Mouse (Mus musculus) 416B (cell line): ENCODE data around the gene Rufy4.

Experiments
- DNase-seq: peaks from one replicate; pipeline ENCODE4 v3.0.0; 2011; ENCODE audit warnings: low read depth

Rufy4 gene

DNA sequence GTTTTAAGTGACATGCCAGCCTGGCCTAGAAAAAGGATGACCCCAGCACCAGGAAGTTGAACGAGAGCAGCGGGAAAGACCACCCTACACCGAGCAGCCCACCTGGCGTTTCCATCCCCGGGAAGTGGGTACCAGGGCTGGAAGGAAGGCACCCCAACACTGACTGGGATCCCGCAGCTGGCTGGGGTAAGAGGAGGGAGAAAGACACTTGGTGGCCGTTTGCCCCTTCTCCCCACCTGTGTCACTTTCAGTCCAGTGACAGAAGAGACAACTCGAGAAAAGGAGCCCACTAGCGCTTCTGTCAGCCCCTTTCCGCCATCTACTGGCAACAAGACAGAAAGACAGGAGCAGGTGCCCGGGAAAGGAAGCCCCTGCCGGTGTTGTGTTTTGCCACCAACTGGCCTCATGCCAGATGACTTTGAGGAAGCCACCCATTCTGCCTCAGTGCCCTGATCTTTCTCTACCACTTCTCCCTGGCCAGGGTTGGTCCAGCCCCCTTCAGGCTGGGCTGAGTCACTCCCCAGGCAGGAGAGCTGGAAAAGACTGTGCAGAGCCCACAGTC lies at the start of gene Rufy4:
TSS of gene Rufy4 (plus strand) at position 551 of the 562 bp plus-strand sequence.
- DNase-seq: peak; percentile 96

DNA sequence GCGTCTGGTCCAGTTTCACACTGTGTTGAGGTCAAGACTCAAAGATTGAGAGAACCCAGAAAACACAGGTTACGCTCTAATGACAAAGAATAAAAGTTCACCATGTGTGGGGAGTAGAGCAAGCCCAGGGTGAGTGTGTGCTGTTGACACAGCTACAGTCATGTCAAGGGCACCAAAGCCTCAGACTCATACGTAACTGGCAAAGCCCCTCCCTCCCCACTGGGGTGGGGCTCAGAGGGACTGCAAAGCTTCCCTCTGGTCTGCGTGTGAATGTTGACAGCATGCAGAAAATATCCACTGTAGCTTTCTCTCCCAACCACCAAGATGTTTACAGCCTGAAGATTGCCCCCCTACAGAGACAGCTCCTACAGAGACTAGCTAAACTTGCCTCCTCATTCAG lies 49.1 kb upstream of the Rufy4 start:
- no peak for DNase-seq

DNA sequence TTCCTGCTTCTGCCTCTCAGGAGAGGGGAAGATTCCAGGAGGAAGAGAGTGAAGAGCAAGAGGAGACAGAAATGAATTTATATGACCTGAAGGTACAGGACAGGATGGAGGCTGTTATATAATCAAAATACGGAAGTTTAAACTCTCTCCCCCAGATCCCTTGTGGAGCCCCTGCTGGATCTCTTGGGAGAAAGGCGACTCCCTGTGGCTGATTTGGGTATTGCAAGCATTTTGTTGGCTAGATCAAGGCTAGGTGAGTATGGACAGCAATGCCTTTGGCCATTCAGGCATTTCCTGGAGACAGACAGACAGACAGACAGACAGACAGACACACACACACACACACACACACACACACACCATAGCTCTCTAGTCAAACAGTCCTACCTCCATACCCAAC lies 48.0 kb upstream of the Rufy4 start:
- DNase-seq: peak; percentile 81

DNA sequence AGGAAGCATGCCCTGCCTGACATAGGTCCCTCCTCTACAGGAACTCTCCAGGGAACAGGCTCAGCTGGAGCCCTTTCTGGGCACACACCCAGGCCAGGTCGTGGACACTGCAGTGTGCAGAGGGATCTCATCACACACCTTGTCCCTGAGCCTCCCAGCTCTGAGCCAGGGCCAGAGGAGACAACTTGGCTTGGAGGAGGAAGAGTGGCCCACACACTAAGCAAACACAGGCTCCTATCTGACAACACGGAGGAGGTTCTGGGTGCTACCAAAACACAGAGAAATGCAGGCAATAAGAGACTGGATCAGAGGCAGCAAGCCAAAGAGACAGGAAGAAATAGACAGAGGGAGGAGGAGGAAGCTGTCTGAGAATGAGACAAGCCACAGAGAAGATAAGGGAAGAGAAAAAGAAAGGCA lies 43.8 kb upstream of the Rufy4 start:
- DNase-seq: peak; percentile 40

DNA sequence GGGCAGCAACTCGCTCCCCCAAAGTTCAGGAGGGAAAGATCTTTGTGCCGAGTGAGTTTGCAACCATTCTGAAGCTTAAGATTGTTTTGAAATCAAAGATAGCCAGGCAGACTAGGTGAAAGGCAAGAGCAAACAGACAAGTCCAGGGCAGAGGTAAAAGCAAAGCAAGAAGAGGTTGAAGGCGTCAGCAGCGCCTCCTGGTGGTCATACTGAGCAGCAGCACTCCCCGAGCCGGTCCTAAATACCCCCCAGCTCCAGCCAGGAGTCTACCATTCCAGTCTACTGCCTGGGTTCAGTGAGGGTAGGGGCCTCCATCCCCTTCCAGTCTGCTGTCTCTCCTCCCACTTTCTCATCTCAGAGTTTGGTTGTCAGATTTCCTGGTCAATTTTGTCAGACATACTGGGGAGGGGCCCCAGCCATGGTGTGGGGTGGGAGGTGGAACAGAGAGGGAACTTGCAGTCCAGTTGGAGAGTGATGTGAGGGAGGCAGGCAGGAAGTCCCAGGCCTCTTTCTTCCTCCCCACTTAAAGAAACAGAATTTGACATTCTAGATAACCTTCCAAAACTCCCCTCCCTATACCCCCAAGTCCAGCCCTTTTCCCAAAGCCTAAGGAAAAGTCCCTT lies 42.4 kb upstream of the Rufy4 start:
- peak; percentile 69 for DNase-seq

DNA sequence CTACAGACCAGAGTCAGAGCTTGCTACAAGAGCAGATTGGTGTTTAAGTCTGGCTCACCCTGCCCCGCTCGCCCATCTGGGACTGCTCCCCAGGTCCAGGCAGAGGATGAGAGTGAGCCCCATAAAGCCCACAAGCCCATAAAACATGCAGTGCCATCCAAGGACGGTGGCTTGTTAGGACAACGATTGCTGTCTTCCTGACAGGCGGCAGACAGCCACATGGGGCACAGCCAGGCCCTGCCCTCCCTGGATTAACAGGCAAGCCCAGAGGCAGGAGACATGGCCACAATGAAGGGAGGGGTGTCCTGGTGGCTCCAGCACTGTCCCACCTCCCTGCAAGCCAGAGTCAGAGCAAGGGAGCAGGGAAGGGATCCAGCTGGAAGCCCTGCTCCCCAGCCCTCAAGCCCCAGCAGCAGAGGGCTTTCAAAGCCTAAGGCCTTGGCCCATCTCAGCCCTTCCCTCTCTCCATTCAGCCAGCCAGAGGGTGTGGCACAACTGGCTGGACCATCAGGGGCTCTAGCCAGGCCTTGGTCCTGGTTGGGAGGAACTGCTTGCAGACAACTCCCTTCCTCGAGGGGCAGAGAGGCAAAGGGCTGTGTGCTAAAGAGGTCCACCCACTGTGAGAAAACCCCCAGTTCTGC lies 41.2 kb upstream of the Rufy4 start:
- DNase-seq: no peak

DNA sequence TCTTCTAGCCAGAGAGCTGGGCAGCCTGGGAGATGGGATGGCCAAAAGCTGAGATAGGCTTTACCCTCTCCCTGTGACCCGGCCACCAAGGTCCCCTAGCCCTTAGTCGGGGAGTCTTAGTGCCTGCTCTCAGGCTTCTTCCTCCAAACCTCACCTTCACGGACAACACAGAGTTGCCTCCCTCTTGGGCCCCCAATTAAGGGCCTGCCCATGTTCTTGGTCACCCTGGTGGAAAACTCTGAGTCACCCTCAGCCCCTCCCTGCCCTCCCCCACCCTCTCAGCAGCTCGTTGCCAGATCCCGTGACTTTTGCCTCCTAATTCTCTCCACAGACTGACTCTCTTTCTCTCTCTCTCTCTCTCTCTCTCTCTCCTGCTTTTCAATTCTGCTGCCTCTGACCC lies 40.6 kb upstream of the Rufy4 start:
- DNase-seq: peak; percentile 55

DNA sequence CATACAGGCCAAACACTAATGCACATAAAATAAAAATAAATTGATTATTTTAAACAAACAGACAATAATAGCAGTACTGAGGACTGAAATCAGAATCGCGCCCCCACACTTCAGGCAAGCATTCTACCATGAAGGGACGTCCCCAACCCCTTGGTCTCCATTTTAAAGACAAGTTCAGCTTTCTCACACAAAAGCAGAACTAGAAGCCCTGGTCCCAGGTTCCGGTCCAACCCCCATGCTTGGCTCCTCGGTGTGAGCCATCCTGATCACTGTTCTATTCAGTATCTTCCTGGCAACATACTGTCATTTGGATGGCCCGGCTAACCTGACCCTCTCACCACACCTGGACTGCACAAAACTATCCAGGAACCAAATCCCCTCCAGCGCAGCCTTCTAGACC lies 39.8 kb upstream of the Rufy4 start:
- no peak for DNase-seq

DNA sequence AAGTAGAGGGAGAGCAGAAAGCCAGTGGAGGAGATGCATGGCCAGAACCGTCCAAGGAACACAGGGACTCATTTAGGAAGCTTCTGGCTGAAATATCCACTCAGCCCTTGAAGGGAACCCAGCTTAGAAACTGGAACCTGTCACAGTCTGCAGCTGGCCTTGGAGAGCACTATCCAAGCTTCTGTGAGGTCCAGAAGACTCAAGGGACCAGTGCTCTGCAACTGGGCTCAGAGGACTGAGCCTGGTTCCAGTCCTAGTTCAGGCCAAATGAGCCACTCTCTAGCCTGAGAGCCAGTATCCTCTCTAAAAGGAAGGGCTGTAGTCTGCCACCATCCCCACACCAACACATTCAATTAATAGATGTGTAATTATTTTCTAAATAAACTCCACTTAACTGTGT lies 36.8 kb upstream of the Rufy4 start:
- no peak for DNase-seq

DNA sequence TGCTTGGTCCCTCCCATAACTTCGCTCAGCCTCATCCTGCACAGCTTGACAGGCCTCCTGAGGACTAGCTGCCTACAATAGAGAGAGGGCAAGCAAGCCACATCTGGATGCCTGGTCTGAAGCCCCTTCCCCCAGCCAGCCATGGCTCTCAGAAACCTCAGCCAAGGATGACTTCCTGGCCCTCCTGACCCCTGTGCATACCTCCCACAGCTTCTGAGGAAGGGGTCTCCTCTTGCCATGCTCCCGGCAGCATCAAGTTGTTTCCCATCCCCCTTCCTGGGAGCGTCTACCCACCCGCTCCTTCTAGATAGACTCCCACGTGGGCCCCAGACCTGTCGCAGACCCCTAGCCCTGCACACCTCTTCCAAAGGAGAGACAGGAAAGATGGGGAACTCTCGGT lies 35.0 kb upstream of the Rufy4 start:
- no peak for DNase-seq

DNA sequence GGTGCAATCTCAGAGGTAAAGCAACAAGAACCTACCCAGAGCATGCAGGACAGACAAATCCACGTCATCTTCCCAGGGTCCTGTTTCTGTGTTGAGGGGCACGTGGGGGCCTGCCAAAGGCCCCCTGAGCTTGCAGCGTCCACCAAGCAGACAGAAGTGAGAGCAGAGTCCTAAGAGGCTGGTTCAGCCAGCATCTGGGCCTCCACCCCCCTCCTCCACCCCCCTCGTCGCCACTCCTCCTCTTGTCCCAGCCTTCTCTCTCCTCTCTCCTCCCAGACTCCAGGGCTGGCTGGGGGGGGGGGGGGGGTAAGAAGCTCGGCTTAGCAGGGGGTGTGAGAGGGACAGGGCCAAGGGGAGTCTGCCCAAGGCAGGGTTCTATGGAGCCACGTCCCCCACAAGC lies 34.2 kb upstream of the Rufy4 start:
- no peak for DNase-seq

DNA sequence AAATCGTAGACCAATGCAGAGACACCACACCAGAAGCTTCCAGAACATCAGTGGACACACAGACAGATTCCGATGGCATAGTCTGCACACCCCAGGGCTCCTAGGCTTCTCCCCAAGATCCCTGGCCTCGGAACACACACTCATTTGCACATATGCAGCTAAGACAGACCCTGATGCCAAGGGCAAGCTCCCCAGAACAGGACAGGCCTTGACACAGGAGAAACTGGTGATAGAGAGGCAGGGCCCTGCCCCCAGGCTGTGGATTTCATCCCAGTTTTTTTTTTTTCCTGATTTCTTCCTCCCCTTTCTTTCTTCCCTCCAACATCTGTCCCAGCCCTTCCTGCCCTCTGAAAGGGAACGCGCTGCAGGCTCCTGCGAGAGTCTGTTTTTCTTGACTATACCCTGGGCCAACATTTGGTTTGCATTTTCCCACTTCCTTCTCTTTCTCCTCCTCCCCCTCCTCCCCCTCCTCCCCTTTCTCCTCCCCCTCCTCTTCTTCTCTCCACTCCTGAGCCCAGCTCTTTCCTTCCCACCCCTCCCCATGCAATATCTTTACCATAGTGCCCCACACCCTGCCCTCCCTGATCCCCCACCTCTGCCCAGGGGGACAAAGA lies 33.6 kb upstream of the Rufy4 start:
- no peak for DNase-seq

DNA sequence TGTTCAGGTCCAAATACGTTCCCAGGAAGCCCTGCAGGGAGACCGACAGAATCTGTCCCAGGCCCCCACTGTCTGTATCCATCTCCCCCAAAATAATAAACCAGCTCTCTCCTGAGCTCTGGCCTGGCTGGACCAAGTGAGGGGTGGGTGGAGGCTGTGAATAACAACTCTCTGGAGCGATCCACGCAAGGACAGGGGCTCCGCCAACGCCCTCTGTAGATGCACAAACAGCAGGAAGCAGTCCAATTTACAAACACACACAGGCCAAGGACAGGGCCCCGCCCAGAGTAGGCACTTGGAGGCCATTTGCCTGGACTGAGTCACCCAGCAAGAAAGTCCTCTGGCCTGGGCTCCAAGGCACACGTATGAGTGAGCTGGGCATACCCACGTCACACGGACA lies 33.1 kb upstream of the Rufy4 start:
- peak; percentile 9 for DNase-seq

DNA sequence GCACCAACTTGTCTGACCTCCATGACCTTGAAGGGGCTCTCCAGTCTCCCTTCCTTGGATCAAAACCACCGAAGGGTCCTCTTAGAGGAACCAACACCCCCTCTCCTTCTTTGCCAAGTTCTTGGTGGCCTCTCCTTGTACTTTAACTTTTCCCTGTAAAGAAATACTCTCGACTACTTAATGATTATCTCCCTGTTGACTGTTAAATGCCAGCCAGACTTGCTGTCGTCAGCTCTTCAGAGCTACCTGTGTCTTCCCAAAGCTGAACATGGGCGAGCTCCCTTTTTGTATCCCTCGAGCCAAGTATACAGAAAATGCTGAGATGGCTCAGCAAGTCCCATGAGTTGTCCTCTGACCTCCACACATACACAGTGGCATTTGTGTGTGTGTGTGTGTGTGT lies 31.9 kb upstream of the Rufy4 start:
- no peak for DNase-seq

DNA sequence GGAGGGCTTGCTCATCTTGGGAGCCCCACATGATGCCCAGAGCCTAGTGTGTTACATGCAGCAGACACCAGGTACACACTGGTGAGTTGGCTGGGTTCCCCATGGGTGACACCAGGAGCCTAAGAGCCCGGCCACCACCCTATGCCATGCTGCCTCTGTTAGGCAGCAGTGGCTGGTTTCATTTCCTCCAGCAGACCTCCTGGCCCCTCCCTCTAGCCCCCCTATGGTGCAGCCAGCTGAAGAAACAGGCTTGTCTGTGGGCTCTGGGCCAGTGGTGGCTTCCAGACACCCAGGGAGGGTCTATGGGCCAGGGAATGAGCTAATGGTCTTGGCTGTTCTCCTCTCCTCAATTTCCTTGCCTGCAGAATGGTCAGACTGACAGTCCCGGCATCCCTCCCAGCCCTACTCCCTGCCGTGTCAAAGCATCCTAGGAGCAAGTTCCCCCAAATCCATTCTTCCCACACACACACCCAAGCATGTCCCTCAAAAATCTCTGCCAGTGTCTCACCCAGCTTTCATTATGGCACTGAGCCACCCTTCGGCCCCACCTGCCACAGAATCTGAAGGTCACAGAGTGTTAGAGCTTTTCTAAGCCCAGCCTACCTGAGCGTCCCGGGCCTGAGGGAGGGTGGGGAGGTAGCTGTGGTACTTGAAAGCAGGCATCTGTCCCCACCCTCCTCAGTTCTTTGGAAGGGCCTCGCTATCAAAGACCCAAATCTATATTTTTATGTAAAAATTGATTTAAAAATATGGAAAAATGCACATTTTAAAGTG lies 30.7 kb upstream of the Rufy4 start:
- no peak for DNase-seq

DNA sequence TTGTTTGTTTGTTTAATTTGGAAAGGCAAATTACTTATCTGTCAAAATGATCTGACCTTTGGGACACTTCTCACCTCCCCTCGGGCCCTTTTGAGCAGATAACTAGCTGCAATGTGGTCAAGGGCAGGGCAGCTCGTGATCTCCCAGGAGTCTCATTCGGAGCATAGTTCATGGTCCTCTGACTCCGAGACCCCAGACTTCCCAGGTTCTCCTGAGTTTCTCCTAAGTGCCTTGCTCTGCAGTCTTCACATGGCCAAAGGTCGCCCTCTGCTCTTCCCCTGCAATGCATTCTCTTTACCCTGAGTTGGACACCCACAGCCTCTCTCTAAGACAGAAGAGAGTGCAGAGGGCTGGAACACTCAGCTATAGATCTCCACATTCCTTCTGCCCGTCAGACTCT lies 30.0 kb upstream of the Rufy4 start:
- DNase-seq: no peak

DNA sequence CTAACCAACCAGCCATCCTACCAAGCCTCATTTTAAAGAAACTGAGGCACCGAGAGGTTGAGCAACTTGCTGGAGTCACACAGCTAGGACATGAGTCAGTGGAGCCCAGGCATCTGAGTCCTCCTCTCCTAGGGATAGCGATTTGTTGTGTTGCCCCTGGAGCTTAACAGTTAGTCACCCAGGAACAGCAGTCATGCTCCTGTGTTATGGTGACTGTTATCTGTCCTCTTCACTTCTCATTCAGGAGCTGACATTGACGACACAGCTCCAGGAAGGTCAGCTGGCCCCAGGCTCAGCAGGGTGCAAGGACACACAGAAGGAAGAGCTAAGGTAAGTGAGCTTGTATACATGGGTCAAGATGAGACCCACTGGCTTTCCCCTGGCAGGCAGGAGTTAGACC lies 29.6 kb upstream of the Rufy4 start:
- no peak for DNase-seq

DNA sequence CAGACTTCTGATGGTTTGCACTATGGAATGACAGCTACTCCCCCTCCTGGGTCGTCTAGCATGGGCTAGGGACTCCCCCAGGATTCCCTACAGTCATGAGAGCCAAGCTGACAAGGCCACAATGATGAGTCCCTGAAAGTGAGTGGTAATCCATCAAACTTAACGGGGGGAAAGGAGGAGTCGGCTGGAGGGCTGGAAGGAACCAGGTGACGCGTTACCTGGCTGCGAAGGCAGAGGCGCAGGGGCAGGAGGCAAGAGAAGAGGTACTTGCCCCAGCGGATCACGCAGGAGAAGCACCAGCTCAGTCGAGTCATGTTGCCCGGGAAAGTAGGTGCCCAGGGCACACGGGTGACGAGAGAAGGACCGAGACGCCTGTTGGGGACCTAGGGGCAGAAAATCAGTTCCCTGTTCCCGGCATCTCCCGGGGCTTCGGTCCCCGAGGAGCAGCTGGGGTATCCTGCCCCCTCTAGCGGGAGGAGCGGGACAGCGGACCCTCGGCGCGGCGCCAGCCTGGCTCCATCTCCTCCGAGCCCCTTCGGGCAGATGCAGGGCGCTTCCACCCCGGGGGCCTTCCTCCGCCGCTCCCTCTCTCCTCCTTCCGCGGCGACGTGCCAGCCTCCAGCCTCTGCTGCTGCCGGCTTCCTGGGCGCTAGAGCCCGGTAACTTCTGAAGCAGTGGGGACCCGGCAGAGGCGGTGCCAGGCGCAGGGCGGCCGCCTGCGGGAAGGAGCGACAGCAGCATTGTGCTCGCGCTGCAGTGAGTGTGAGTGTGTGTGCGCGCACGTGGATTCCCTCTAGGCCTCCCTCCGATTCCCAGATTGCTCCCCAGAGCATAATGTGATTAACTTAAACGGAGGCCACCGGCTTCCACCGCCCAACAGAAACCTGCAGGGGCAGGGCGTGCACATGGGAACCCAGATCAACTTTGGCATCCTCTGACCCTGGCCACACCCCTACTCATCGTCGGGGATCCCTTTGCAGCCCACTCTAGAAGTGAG lies 27.0 kb upstream of the Rufy4 start:
- no peak for DNase-seq

DNA sequence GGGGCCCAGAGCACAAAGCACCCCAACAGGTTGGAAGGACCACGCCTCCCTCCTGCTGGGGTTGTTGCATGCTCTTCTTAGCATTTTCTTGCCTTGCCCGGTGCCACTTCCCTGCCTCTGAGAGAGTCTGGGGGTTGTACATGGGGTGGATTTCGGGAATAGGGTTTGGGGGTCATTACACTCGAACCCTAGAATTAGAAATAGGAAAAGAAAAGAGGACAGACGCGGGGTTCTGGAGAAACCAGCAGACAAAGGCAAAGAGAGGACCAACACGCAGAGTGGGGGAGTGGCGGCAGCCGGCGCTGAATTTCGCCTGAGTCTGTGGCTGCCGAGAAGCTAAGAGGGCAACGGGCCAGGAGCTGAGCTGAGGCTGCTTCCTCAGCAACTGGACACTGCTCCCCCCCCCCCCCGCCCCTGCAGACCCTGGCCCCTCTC lies 26.3 kb upstream of the Rufy4 start:
- DNase-seq: no peak

DNA sequence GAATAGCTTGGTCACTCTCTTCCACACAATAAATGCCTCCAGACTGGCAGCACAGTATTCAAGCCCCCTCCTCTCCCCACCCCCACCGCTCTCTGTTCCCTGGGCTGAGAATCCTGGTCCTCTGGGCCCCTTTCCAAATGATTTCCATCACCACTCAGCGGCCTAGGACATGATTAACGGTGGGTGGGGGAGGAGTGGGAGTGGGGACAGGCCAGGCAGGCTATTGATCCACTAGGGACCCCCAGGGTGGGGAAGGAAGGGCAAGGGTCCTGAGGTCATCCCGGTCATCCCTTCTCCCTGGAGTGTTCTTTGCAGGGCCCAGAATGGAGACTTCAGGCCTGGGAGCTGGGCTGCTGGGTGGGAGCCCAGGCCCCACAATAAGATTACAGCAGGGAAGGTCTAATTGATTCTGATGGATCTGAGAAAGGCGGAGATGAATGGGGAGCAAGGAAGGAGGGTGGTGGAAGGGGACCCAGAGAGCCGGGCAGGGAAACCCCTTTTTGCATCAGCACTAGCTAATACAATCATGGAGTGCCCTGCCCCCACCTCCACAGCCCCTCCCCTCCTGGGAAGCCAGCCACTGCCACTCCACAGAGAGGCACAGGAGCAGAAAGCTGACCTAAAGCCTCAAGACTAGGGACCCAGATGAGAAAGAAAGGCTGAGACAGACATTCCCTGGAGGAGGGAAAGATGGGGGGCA lies 21.5 kb upstream of the Rufy4 start:
- no peak for DNase-seq

DNA sequence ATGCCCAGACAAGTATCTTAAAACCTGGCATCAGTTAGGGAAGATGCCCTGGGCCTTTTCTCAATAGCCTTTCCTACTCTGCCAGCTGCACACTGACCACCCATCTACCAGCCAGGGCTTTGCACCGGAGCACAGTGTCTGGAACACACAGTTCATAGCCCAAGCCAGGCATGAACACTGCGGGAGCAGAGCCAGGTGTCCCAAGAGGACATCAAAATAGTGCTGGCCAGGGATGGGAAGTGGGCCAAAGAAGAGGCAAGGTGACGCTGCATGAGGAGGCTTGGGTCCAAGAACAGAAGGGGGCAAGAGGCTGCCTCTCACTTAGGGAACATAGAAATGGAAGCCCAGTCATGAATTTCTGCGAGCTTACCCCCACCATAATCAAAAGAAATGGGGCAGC lies 19.7 kb upstream of the Rufy4 start:
- DNase-seq: no peak
